Mouse (Mus musculus): ENCODE results near the gene Acsl4.

Acsl4 gene

GRCm38 (mm10) chrX:142336207-142336606 lies 54.1 kb downstream of the Acsl4 start:
- DNase-seq = no peak

- no peak for DNase-seq
These were observed 54.8 kb downstream of the Acsl4 start for GRCm38 (mm10) chrX:142335502-142335901.

GRCm38 (mm10) chrX:142325760-142326159 lies 64.6 kb downstream of the Acsl4 start:
- DNase-seq = peak in 1 of 2 experiments; percentile 9

- DNase-seq = no peak
These were observed 74.2 kb downstream of the Acsl4 start for GRCm38 (mm10) chrX:142316106-142316505.

GRCm38 (mm10) chrX:142315270-142315669 lies 75.1 kb downstream of the Acsl4 start:
- peak; percentile 10 to 17 for DNase-seq

GRCm38 (mm10) chrX:142314307-142315024 lies 75.9 kb downstream of the Acsl4 start:
- peak; percentile 76 to 82 for DNase-seq

GRCm38 (mm10) chrX:142310431-142310830 lies 79.9 kb downstream of the Acsl4 start:
- DNase-seq = peak; percentile 47 to 56

- peak; percentile 25 to 36 for DNase-seq
These were observed 84.3 kb downstream of the Acsl4 start, which contains the start of gene Kcne1l for GRCm38 (mm10) chrX:142305869-142306581. TSS of gene Kcne1l (minus strand) at chrX:142306294.

- DNase-seq = peak; percentile 21 to 27
These were observed 85.1 kb downstream of the Acsl4 start for GRCm38 (mm10) chrX:142305010-142305868.

GRCm38 (mm10) chrX:142304592-142304991 lies 85.7 kb downstream of the Acsl4 start:
- no peak for DNase-seq

GRCm38 (mm10) chrX:142303456-142303855 lies 86.9 kb downstream of the Acsl4 start:
- DNase-seq = no peak

- DNase-seq = no peak
These were observed 104.4 kb downstream of the Acsl4 start for GRCm38 (mm10) chrX:142285905-142286304.

GRCm38 (mm10) chrX:142276573-142276972 lies 113.8 kb downstream of the Acsl4 start:
- no peak for DNase-seq

- no peak for DNase-seq
These were observed 114.3 kb downstream of the Acsl4 start for GRCm38 (mm10) chrX:142276031-142276430.
